ENCODE assay signal across 7 mouse cellular contexts in the genomic region with DNA sequence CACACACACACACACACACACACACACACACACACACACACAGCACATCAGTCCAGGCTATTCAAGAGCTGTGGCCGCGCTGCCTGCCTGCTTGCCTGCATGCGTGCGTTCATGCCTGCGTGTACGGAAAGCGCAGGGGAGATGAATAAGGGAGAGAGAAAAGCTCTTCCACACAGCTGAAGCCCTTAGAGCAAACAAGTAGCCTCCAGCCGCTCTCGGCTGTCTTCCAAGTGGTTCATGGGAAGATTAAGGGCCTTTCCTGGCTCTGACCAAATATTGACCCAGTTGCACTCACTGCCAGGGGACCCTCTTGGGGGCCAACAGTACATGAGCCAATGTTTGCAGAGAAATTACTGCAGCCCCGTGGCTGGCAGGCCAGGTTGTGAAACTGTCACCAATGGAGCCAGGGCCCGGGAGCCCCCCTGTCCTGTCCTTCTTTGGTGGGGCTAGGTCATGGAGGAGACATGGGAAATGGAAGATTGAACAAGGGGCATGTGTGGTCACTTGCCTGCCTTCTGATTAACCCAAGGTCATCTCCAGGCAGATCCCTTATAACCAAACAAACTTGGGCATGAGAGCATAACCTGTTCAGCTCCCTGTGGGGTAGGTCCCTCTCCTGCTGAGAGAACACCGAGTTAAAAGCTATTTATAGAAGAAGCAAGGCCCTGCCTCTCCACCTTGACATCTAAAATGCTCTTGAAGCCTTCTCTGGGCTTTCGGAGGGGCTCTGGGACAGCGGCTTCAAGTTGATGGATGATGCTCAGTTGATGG. TPM values are rescaled to one million over a fixed set of nuclear protein-coding genes. Genes with fewer than 3 reads are reported as not detected.
DNase-seq lines count a peak whose midpoint lies in the region; ATAC-seq and TF ChIP-seq lines count a peak whose summit lies in the region.

No protein-coding gene starts in this region.

- ATAC-seq in heart, postnatal 0 days (ENCODE audit: insufficient read depth, low read depth) = peak; percentile 66
- ATAC-seq in kidney, embryonic 16.5 days (ENCODE audit: low FRiP score, low TSS enrichment) = 0 out of 2 replicates have a peak, but pooled peaks have one; percentile 28
- peak; percentile 41; the same call in 1 of the 2 replicates for ATAC-seq in neural tube, embryonic 14.5 days (ENCODE audit: low read depth)

- 39% methylated on average over 14 of the region's 14 CpGs for WGBS in heart, postnatal 0 days
- WGBS in kidney, embryonic 16.5 days = 45% methylated on average over 14 of the region's 14 CpGs
- 68% methylated on average over 14 of the region's 14 CpGs for WGBS in neural tube, embryonic 14.5 days

- H3K9ac ChIP-seq in heart, postnatal 0 days (replicated peaks; ENCODE audit: low read depth, low read length) = peak overlapping the region; percentile 6; the same call in 1 of the 2 replicates
- H3K9ac ChIP-seq in kidney, embryonic 16.5 days (replicated peaks; ENCODE audit: low read length) = no peak overlapping the region
- H3K9ac ChIP-seq in neural tube, embryonic 14.5 days (replicated peaks; ENCODE audit: low read depth, low read length) = no peak overlapping the region

- H3K4me2 ChIP-seq in heart, postnatal 0 days (ENCODE audit: low read depth, low read length) = no peak overlapping the region
- H3K4me2 ChIP-seq in kidney, embryonic 16.5 days (replicated peaks; ENCODE audit: low read depth, low read length) = no peak overlapping the region
- no peak overlapping the region for H3K4me2 ChIP-seq in neural tube, embryonic 14.5 days (ENCODE audit: low read depth, low read length)

- TF ChIP-seq CTCF in heart, postnatal 0 days (IDR thresholded peaks at IDR 0.05; ENCODE audit: low read depth) = no peak

- H3K9me3 ChIP-seq in heart, postnatal 0 days (replicated peaks; ENCODE audit: control insufficient read depth, low read length) = no peaks in the 10 kb centered on the region
- H3K9me3 ChIP-seq in kidney, embryonic 16.5 days (ENCODE audit: low read length) = no peaks in the 10 kb centered on the region
- H3K9me3 ChIP-seq in neural tube, embryonic 14.5 days (ENCODE audit: control insufficient read depth, low read length) = no peaks in the 10 kb centered on the region

- no peak for TF ChIP-seq EP300 in heart, postnatal 0 days (IDR thresholded peaks at IDR 0.05; ENCODE audit: low read depth)

- peaks cover 20% of the 10 kb centered on the region; the same call in 1 of the 2 replicates for H3K4me1 ChIP-seq in heart, postnatal 0 days (ENCODE audit: control insufficient read depth, insufficient read depth)
- peaks cover 10% of the 10 kb centered on the region for H3K4me1 ChIP-seq in kidney, embryonic 16.5 days (ENCODE audit: insufficient read depth, low read length)
- H3K4me1 ChIP-seq in neural tube, embryonic 14.5 days (ENCODE audit: control insufficient read depth, insufficient read depth, low read length) = peaks cover 8% of the 10 kb centered on the region

- peaks cover 11% of the 10 kb centered on the region; the same call in 1 of the 2 replicates for H3K36me3 ChIP-seq in heart, postnatal 0 days (replicated peaks; ENCODE audit: control insufficient read depth, insufficient read depth, low read length)
- no peaks in the 10 kb centered on the region for H3K36me3 ChIP-seq in kidney, embryonic 16.5 days (ENCODE audit: insufficient read depth, low read length)
- no peaks in the 10 kb centered on the region for H3K36me3 ChIP-seq in neural tube, embryonic 14.5 days (ENCODE audit: control insufficient read depth, insufficient read depth, low read length)

- intact Hi-C loops in gastrocnemius, postnatal 14 days (cut with DNase I; ENCODE audit: low total_unique reads) = no loop called here

- peak overlapping the region; percentile 79 for H3K27ac ChIP-seq in heart, postnatal 0 days (ENCODE audit: low read depth)
- H3K27ac ChIP-seq in kidney, embryonic 16.5 days (ENCODE audit: low read length) = peak overlapping the region; percentile 21; the same call in 1 of the 2 replicates
- peak overlapping the region; percentile 16; the same call in 1 of the 2 replicates for H3K27ac ChIP-seq in neural tube, embryonic 14.5 days (ENCODE audit: low read depth, low read length)

- no peak overlapping the region for H3K4me3 ChIP-seq in heart, postnatal 0 days (ENCODE audit: low read depth, low read length)
- no peak overlapping the region for H3K4me3 ChIP-seq in kidney, embryonic 16.5 days (ENCODE audit: low read length)
- H3K4me3 ChIP-seq in neural tube, embryonic 14.5 days (ENCODE audit: low read depth, low read length) = no peak overlapping the region

- no peaks in the 10 kb centered on the region for H3K27me3 ChIP-seq in heart, postnatal 0 days (ENCODE audit: control insufficient read depth, insufficient read depth, low read length)
- no peaks in the 10 kb centered on the region for H3K27me3 ChIP-seq in kidney, embryonic 16.5 days (ENCODE audit: insufficient read depth, low read length)
- no peaks in the 10 kb centered on the region for H3K27me3 ChIP-seq in neural tube, embryonic 14.5 days (ENCODE audit: control insufficient read depth, insufficient read depth, low read length)

- peak; percentile 58 for DNase-seq in kidney, adult 11 months
- no peak for DNase-seq in kidney, postnatal 14 days
- peak; percentile 38 for DNase-seq in heart, postnatal 0 days (ENCODE audit: low spot score)
- DNase-seq in thymus, postnatal 4 days = no peak
- DNase-seq in gastrocnemius, postnatal 14 days = no peak

RNA-seq across cellular contexts. Expression of gene Sh3pxd2a, which starts 42.9 kb away (rescaled TPM):
- total RNA-seq in heart, postnatal 0 days (2014; rRNA removed; ENCODE audit: low replicate concordance) = 45.0 and 47.2 TPM in 2 replicates
- polyA plus RNA-seq in heart, postnatal 0 days (2015; fragmentation: Nextera tagmentation; extraction: Ambion mirVana) = 2.9 and 3.4 TPM in 2 replicates
- 5.0 and 5.5 TPM in 2 replicates for polyA plus RNA-seq in kidney, embryonic 16.5 days (2015; fragmentation: Nextera tagmentation; extraction: Ambion mirVana)
- 2.1 and 3.5 TPM in 2 replicates for polyA plus RNA-seq in neural tube, embryonic 14.5 days (2014; fragmentation: Nextera tagmentation; extraction: Ambion mirVana)
- total RNA-seq in gastrocnemius, postnatal 14 days (2021) = 10 to 100 TPM; 50.6 to 58.9 TPM

Comparison
In these comparisons a context has a peak if more than half of its experiments do, and no peak if none do; other contexts are left out.
1. DNase-seq: peak in kidney, adult 11 months (single experiment) and heart, postnatal 0 days (single experiment); none in kidney, postnatal 14 days (single experiment), thymus, postnatal 4 days (single experiment) and gastrocnemius, postnatal 14 days (single experiment).
2. H3K27ac ChIP-seq: peak in every context shown above with its lines; median percentile 79 in heart, postnatal 0 days; 21 in kidney, embryonic 16.5 days; 16 in neural tube, embryonic 14.5 days.
3. Peak in every context shown above with its lines, with median percentiles within 50 percentile points of each other: ATAC-seq.